Mouse (Mus musculus): Measurements from ENCODE around the gene Hist2h3c2. TPM values are rescaled to one million over a fixed set of nuclear protein-coding genes. Genes with fewer than 3 reads are reported as not detected.
A peak's percentile ranks its signal among the peaks of the same experiment; 100 is the strongest.

The Hist2h3c2 gene
- total and polyA plus RNA-seq, 3 experiments, result 1.3 to 1,173 (median 15.3) TPM

- TF ChIP-seq MAZ (IDR thresholded peaks at IDR 0.05; ENCODE audit: low read depth, low read length) (no peak), ELF1 (IDR thresholded peaks at IDR 0.05; ENCODE audit: low read depth, low read length) (no peak), JUND (conservative IDR thresholded peaks at IDR 0.05; ENCODE audit: low read depth, low read length) (no peak), CHD1 (IDR thresholded peaks at IDR 0.05; ENCODE audit: low read depth, low read length) (no peak), TCF12 (IDR thresholded peaks at IDR 0.05; ENCODE audit: low read depth, low read length) (no peak), MYC (IDR thresholded peaks at IDR 0.05; ENCODE audit: low read depth, low read length) (no peak), ZMIZ1 (IDR thresholded peaks at IDR 0.05; ENCODE audit: low read depth, low read length) (peak; percentile 98), TBP (conservative IDR thresholded peaks at IDR 0.05; ENCODE audit: low read depth, low read length) (no peak), EP300 (IDR thresholded peaks at IDR 0.05; ENCODE audit: low read length) (no peak), GABPA (IDR thresholded peaks at IDR 0.05; ENCODE audit: insufficient replicate concordance, low read depth, low read length) (no peak), NRF1 (IDR thresholded peaks at IDR 0.05; ENCODE audit: low read depth, low read length) (no peak), MAX (IDR thresholded peaks at IDR 0.05; ENCODE audit: low read length) (no peak), MAFK (IDR thresholded peaks at IDR 0.05; ENCODE audit: insufficient replicate concordance, low read length) (no peak), RCOR1 (conservative IDR thresholded peaks at IDR 0.05; ENCODE audit: low read depth, low read length) (no peak; the same call in 1 of the 2 replicates)
Measured at GRCm38 (mm10) chr3:96237904-96238511, 919 bp downstream of the Hist2h3c2 start (continued).

GRCm38 (mm10) chr3:96237335-96237903 lies 1.5 kb downstream of the Hist2h3c2 start:
- TF ChIP-seq PAX5 (IDR thresholded peaks at IDR 0.05; ENCODE audit: low read length) (no peak), HCFC1 (IDR thresholded peaks at IDR 0.05; ENCODE audit: low read depth, low read length) (no peak), IRF4 (IDR thresholded peaks at IDR 0.05; ENCODE audit: low read depth, low read length) (no peak), ZKSCAN1 (IDR thresholded peaks at IDR 0.05; ENCODE audit: borderline replicate concordance, low read depth, low read length) (no peak), MYC (IDR thresholded peaks at IDR 0.05; ENCODE audit: low read depth, low read length) (no peak), GABPA (IDR thresholded peaks at IDR 0.05; ENCODE audit: insufficient replicate concordance, low read depth, low read length) (no peak), ELF1 (IDR thresholded peaks at IDR 0.05; ENCODE audit: low read depth, low read length) (0 out of 2 replicates have a peak, but pooled peaks have one; percentile 9), SMC3 (IDR thresholded peaks at IDR 0.05; ENCODE audit: low read depth, low read length) (no peak), KAT2A (IDR thresholded peaks at IDR 0.05; ENCODE audit: insufficient replicate concordance, low read length) (0 out of 2 replicates have a peak, but pooled peaks have one; percentile 18), CHD1 (IDR thresholded peaks at IDR 0.05; ENCODE audit: low read depth, low read length) (no peak), JUND (conservative IDR thresholded peaks at IDR 0.05; ENCODE audit: low read depth, low read length) (no peak), ZNF384 (IDR thresholded peaks at IDR 0.05; ENCODE audit: low read depth, low read length) (no peak), UBTF (IDR thresholded peaks at IDR 0.05; ENCODE audit: low read depth, low read length) (no peak), TCF12 (IDR thresholded peaks at IDR 0.05; ENCODE audit: low read depth, low read length) (no peak), E2F4 (IDR thresholded peaks at IDR 0.05; ENCODE audit: insufficient replicate concordance, low read depth, low read length) (no peak), RCOR1 (conservative IDR thresholded peaks at IDR 0.05; ENCODE audit: low read depth, low read length) (no peak), MAFK (IDR thresholded peaks at IDR 0.05; ENCODE audit: insufficient replicate concordance, low read length) (0 out of 2 replicates have a peak, but pooled peaks have one; percentile 8), USF2 (conservative IDR thresholded peaks at IDR 0.05; ENCODE audit: low read depth, low read length) (no peak), NRF1 (IDR thresholded peaks at IDR 0.05; ENCODE audit: low read depth, low read length) (no peak), ETS1 (conservative IDR thresholded peaks at IDR 0.05; ENCODE audit: low read depth, low read length) (peak; percentile 21; the same call in 1 of the 2 replicates), MAX (IDR thresholded peaks at IDR 0.05; ENCODE audit: low read length) (no peak), CHD2 (IDR thresholded peaks at IDR 0.05; ENCODE audit: low read length) (no peak; the same call in 1 of the 2 replicates), EP300 (IDR thresholded peaks at IDR 0.05; ENCODE audit: low read length) (0 out of 2 replicates have a peak, but pooled peaks have one; percentile 36), JUN (IDR thresholded peaks at IDR 0.05; ENCODE audit: insufficient read depth, low read depth, low read length) (no peak), TBP (conservative IDR thresholded peaks at IDR 0.05; ENCODE audit: low read depth, low read length) (no peak), ZC3H11A (IDR thresholded peaks at IDR 0.05; ENCODE audit: low read depth, low read length) (no peak), MEF2A (IDR thresholded peaks at IDR 0.05; ENCODE audit: borderline replicate concordance, low read depth, low read length) (peak; percentile 15; the same call in 1 of the 2 replicates)
- no peaks in the 10 kb centered on the region for H3K27me3 ChIP-seq (replicated peaks)
- no peaks in the 10 kb centered on the region for H3K9me3 ChIP-seq (replicated peaks; ENCODE audit: low read length)
- H3K79me2 ChIP-seq (replicated peaks; ENCODE audit: control insufficient read depth, extremely low read depth, insufficient read depth, poor library complexity, severe bottlenecking), result no peaks in the 10 kb centered on the region
- H3K4me3 ChIP-seq (replicated peaks in 1 of 3; ENCODE audit: low read depth in 2 of 3, low read length in 2 of 3, poor library complexity in 1 of 3), result peak overlapping the region; percentile 55 to 84 (median 76)
- peak overlapping the region; percentile 31 for H3K4me2 ChIP-seq (ENCODE audit: insufficient read depth, low read depth, poor library complexity, severe bottlenecking)
- peak overlapping the region; percentile 80 for H3K9ac ChIP-seq (ENCODE audit: insufficient read depth, low read depth)
- peaks cover 2 to 48% of the 10 kb centered on the region in 2 experiments; a peak in 2 of 4 replicates for H3K4me1 ChIP-seq (ENCODE audit: control insufficient read depth in 1 of 2, insufficient read depth in 2 of 2)
- dilution Hi-C loops (cut with MboI; ENCODE audit: extremely low pct_ligation_motif_present, extremely low pct_unique_long_range_greater_than_20kb, low sequenced_read_pairs) (no loop called here), in situ Hi-C loops (cut with MboI; ENCODE audit: low pct_ligation_motif_present, low pct_unique_long_range_greater_than_20kb, low sequenced_read_pairs) (no loop called here)
- DNase-seq (ENCODE audit: extremely low read depth), result peak; percentile 62
- H3K36me3 ChIP-seq (replicated peaks in 1 of 2; ENCODE audit: control insufficient read depth in 1 of 2, insufficient read depth in 1 of 2, low read length in 1 of 2), result no peaks in the 10 kb centered on the region
- peak overlapping the region; percentile 92 for H3K27ac ChIP-seq (ENCODE audit: insufficient read depth, low read depth)
